Mouse (Mus musculus): ENCODE results near the gene Lrtm2.
"Not testable (repeated sequence)": the region's sequence is repeated elsewhere in the genome, so short reads cannot be mapped to it uniquely, and the experiment has no call there.

Gene Lrtm2

DNA sequence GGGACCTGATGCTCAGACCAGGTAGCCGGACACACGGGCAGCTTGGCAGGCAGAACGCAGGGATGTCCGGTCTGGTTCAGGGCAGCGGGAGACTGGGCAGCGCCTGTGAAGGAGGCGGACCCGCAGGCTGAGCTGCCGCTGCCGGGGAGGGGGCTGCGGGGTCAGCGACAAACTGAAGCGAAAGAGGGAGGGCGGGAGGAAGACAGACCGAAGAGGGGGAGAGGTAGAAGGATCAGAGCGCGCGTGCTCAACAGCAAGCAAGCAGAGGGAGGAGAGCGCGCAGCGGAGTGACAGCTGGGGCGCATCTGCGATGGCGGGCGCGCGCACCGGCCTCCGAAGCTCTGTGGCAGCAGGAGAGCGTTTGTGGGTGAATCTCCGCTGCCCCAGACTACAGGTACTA, at the start of gene Lrtm2:
Lrtm2 (minus strand) TSS at position 261 of the 400 bp plus-strand sequence.
- DNase-seq (ENCODE audit: low read depth, low spot score), result no peak

DNA sequence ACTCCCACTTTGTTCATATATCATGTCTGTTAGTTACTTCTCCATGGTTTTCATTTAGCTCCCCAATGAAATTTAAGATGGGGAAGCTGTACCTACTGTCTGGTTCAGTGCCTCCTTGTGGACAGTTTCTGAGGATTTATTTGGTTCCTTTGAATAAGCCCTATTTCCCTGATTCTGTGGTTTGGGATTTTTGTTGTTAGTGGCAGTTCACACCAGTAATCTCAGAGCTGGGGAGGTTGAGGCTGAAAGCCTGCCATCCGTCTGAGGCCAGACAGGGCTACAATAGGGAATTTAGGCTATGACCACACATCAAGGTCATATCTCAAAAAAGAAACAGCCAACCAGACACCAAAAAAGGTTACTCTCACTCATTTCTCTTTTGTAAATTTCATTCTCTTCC, 48.1 kb upstream of the Lrtm2 start:
- no peak for DNase-seq (ENCODE audit: low read depth, low spot score)

DNA sequence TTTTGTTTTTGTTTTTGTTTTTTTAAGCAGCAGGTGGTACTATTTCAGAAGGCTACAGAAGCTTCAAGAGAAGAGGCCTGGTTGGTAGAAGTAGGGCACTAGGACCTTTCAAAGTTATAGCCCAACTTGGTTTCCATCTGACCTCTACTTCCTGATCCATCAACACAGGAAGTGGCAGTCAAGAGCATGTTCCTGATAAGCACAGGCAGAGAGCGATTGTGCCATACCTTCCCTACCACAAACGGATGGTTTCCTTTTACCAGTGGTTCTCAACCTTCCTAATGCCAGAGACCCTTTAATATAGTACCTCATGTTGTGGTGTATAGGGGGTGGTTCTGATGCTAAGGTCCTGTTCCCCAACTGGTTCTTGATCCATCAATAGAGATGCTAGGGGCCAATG, 47.0 kb upstream of the Lrtm2 start:
- DNase-seq (ENCODE audit: low read depth, low spot score), result no peak

DNA sequence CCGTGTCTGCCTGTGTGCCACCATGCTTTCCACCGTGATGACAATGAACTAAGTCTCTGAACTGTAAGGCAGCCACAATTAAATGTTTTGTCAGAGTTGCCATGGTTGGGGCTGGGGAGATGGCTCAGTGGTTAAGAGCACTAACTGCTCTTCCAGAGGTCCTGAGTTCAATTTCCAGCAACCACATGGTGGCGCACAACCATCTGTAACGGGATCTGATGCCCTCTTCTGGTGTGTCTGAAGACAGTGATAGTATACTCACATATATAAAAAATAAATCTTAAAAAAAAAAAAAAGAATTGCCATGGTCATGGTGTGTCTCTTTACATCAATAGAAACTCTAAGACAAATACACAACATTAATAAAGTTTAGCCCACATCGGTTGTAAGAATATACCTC, 44.5 kb upstream of the Lrtm2 start:
- DNase-seq (ENCODE audit: low read depth, low spot score), result no peak

DNA sequence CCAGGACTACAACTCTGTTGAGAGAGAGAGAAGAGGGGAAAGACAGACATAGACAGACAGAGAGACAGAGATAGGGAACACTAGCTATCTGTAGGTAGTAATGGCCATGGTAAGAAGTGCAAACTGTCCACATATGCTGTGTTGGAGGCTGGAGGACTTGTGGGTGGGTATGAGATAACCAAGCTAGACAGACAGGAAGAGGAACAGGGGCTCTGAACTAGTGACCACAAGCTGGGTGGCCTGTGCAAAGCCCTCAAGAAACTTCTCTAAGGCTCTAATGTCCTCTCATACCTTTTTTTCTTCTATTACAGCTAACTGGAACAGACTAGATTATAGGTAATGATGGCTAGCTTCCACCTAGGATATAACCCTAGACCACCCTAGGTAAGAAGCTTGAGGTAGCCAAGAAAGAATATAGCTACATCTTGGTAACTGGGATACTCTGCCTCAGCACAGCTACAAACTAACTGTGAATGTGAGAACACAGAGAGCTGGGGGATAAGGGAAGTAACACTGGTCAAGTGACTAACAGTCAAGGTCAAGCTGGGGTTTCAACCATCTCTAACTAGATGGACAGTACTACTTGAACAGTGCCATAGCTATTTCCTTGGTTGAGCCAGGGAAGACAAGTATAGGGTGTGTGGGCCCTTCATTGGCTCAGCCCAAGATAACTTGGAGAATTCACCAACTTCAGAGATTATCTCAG, 42.6 kb upstream of the Lrtm2 start:
- DNase-seq (ENCODE audit: low read depth, low spot score), result no peak

DNA sequence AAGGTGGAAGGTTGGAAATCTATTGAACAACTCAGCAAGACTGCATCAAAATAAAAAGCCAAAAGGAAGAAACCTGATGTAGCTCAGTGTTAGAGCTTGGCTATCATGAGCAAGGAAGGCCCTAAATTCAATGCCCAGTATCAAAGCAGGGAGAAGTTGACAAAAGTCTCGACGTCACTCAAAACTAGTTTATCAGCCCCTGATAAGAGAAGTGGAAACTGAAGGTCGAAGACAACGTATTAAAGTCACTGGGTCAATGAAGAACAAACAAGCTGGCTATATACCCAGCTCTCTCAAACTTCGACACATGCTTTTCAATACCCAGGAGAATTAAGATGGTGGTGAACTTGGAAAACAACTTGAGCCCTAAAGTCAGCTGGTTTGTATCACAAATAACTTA, 41.7 kb upstream of the Lrtm2 start:
- DNase-seq (ENCODE audit: low read depth, low spot score), result no peak

DNA sequence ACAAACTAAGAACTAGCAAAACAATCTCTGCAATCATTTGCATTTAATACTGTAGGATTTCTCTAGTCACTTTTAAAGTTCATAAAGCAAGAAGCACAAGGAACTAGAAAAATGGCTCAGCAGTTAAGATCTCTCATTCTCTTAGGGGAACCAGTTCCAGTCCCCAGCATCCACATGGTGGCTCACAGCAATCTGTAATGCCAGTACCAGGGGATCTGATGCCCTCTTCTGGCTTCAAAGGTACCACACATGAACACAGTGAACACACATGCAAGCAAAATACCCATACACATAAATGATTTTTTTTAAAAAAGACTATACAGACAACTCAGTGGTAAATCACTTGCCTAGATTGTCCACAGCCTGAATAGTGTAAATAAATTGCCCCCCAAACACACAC, 41.1 kb upstream of the Lrtm2 start:
- no peak for DNase-seq (ENCODE audit: low read depth, low spot score)

DNA sequence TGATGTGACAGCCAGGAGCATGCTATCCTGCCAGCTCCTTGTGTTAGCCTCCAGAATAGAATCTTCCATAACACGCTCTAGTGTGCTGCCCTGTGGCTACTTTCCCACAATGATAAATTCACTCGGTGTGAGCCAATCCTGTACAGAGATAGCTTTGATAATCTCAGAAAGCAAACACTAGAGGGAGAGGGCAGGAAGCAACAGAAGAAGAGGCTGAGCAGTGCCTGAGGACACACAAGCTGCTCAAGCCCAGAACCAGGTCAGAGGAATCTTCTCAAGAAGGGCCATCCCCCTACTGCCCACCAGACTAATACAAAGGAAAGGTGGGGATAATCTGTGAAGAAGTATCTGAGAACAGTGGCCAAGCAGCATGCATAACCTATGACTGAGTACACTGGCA, 36.8 kb upstream of the Lrtm2 start:
- no peak for DNase-seq (ENCODE audit: low read depth, low spot score)

DNA sequence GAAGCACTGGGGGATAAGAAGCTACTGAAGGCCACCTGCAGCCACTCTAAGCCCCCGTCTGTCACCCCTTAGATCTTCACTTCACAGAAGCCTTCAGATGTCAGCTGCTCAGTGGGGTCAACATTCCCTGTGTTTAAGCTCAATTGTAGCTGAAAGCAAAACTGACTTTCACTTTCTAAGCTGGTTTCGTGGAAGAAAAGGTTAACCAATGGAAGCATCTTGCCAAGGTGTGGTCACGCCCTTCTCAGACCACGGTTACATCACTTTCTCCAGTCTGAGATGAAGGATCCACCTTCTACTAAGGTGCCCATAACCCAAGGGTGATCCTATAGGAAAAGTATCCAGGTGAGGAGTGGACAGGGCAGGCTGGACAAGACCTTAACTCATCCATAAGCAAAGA, 36.2 kb upstream of the Lrtm2 start:
- DNase-seq (ENCODE audit: low read depth, low spot score), result not testable (repeated sequence)

DNA sequence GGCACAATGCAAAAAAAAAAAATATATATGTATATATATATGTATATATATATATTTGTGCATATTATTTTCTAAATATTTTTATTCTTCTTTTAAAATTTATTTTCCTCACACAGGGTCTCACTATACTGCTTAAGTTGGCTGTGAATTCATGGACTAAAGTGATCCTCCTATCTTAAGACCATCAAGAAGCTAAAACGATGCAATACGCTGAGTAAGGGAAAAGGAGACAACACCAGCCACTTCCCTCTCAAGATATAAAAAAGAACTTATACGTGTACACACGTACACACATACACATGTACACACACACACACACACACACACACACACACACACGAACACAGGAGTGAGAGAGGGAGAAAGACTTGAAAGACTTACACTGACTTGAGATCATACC, 33.0 kb upstream of the Lrtm2 start:
- no peak for DNase-seq (ENCODE audit: low read depth, low spot score)

DNA sequence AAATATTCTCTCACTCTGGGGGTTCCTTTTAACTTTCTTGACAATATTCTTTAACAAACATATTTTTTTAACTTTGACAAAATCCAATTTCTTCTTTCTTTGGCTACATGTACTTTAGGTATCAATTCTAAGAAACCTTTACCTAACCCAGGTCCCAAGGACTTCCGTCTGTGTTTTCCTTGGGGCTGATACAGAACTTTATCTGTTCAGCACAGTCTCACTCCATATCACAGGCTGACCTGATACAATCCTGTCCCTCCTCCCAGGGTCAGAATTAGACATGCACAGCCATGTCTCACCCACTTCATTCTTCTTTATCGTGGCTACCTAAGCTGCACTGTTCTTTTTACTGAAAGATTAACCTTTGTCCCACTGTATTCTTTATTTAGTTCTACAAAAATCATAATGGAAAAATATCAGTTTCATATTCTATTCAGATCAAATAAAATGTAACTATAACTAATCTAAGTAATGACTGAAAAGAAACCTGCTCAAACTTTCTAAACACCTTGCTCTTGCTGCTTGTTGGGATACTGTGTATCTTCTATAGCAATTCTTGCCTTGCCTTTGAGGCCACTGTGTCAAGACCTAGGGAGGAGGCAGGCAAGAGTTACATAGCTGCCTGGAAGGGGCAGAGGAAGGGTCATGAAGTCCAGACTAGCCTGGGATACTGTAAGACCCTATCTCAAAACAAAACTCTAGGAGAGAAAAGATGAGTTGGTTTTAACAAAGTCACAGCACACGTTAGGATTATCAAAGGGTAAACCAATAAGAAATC, 30.5 kb upstream of the Lrtm2 start:
- DNase-seq (ENCODE audit: low read depth, low spot score), result no peak

DNA sequence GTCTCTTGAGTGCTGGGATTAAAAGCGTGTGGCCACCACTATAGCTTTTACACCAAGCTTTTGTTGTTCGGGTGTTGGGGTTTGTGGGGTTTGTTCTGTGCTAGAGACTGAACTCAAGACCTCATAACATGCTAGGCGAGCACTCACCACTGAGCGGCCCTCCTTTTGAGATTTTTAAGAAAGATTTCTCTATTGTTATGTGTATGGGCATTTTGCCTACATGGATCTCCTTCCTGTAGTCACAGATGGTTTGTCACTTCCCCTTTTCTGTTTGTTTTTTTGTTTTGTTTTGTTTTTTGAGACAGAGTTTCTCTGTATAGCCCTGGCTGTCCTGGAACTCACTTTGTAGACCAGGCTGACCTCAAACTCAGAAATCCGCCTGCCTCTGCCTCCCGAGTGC, 29.7 kb upstream of the Lrtm2 start:
- not testable (repeated sequence) for DNase-seq (ENCODE audit: low read depth, low spot score)

DNA sequence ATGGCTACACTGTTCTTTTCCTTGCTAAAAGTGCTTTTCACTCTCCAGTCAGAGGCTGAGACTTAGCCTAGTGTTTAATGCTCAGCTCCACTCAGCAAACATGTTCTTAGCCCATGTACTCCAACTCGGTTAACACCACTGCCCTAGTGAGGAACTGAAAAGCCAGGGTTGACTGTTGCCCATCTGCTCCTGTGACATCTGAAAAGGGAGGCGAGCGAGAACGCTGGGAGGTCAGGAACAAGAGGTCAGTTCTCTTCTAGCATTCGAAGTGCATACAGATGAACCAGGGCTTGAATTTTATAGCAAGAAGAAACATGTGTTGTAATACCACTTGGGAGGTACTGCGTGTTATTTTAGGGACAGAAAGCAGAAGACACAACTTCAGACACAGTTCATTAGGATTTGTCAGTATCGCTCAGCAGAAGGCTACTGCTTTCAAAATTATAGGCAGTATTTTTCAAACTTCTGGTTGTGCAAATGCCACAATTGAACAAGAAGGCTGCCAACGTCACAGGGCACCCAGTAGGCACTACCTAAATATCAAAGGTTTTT, 27.5 kb upstream of the Lrtm2 start:
- no peak for DNase-seq (ENCODE audit: low read depth, low spot score)

DNA sequence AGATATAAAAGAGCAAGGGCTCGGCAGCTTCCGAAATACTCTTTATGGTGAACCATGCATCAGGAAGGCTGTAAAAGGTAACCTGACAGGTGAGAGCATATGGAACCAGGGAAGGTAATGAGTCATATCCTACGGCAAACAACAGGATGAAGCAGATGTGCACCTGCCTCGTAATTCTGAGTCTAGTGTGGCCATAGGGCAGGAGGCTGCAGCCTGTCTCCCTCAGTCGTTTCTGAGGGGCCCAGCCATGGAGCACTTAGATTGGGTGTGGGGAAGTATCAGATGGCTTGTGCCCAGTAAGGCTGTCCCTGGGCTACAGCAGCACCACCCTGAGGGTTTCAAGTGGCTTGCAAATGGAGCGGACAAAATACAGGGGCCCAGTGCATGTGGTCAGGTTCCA, 21.9 kb upstream of the Lrtm2 start:
- no peak for DNase-seq (ENCODE audit: low read depth, low spot score)

DNA sequence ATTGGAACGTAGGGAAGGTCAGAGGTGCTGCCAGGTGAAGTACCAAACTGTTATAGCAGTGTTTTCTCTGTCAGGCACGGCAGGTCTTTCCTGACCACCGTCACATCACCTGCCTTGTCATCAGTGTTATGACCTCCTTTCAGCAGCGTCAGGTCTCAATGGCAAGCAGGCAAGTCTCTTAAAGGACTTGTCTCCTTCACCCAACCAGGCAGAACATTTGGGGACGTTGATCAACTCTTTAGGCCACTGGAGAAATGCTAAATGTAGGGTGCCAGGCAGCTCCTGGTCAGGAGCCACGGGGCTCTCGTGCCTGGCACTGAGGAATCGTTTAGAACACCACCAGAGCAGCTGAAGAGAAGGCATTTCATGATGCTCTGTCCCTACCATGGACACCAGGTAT, 21.1 kb upstream of the Lrtm2 start:
- no peak for DNase-seq (ENCODE audit: low read depth, low spot score)

DNA sequence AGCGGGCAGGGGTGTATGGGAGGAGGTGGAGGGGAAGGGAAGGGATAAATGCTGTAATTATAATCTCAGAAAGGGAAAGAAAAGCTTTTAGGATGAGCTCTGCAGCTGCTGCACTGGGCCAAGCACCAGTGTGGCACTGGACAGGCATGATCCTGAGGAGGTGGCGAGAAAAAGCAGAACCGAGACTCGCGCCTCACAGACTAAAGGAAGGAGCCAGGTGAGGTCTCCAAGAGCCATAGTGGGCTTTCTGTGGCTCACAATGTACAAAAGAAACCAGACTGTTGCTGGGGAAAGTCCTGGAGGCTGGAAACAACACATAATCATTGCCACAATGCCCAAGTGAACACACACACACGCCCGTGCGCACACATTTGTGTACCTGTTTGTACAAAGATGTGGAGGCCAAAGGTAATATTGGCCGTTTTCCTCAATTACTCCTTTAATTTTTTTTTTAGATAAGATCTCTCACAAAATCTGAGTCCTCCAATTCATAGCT, 20.2 kb upstream of the Lrtm2 start:
- no peak for DNase-seq (ENCODE audit: low read depth, low spot score)

DNA sequence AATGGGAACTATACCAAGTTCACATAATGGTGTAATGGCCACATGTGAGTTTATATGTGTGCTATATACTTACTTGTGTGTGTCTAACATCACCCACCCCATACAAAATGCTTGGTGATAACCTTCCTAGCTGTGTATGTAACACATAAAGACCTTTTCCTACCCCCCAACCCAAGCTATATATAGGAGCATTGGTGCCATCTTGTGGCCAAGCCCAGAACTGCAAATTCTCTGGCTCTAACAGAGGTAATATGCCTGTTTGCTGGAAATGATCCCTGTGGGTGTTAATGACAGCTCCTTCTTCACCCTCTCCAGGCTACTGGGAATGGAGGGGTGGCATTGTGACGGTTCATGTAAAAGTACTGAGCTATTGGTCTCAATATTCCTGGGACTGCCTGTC, 17.7 kb upstream of the Lrtm2 start:
- DNase-seq (ENCODE audit: low read depth, low spot score), result peak; percentile 62

DNA sequence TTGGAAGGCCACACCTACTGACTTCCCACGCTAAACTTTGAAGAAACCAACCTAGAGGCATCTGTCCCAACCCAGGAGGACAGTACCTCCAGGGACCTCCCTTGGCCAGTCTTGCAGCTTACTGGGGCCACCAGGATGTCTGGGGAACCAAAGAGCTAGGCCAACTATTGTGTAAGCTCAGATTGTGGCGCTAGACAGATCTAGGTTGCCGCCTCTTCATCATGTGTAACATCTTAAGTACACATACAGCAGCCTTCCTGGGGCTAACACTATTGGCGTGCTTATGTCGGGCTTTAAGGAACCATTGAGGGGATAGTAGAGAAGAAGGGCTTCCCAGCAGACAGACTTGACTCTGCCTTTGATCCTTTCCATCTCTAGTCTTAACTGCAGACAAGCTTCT, 17.2 kb upstream of the Lrtm2 start:
- no peak for DNase-seq (ENCODE audit: low read depth, low spot score)

DNA sequence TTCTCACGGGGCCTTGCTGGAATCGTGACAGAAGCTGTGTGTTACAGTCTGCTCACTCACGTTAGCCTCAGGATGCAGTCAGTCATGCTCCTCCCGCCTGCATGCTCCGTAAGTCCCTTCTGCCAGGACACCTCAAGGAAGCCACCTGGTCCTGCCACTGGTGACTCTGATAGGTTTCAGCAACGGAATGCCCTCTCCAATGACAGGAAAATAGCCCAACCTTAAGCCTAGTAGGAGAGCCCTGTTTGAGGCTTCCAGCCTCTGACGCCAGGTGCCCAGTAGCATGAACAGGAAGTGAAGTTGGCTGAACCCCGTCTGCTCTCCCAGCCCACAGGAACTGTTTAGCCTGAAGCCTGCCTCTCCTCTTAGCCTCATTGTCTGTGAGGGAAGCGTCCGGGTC, 15.7 kb upstream of the Lrtm2 start:
- DNase-seq (ENCODE audit: low read depth, low spot score), result no peak

DNA sequence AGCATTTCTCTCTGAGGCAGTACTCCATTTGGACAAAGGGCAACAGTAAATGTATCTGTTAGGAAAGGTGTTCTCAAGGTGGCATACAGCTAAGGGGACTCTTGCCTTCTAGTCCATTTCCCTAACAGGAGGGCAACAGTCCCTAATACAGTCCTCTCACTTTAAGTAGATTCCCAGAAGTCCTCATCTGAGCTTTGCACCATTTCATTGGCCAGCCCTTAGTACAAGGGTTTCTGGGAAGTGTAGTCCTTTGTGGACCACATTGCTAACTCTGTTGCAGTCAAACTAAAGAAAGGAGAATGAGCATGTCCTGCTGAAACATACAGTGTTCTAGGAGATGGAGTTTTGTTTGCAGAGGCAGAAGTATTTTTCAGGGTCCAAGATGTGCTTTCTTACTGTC, 10.8 kb upstream of the Lrtm2 start:
- DNase-seq (ENCODE audit: low read depth, low spot score), result no peak

DNA sequence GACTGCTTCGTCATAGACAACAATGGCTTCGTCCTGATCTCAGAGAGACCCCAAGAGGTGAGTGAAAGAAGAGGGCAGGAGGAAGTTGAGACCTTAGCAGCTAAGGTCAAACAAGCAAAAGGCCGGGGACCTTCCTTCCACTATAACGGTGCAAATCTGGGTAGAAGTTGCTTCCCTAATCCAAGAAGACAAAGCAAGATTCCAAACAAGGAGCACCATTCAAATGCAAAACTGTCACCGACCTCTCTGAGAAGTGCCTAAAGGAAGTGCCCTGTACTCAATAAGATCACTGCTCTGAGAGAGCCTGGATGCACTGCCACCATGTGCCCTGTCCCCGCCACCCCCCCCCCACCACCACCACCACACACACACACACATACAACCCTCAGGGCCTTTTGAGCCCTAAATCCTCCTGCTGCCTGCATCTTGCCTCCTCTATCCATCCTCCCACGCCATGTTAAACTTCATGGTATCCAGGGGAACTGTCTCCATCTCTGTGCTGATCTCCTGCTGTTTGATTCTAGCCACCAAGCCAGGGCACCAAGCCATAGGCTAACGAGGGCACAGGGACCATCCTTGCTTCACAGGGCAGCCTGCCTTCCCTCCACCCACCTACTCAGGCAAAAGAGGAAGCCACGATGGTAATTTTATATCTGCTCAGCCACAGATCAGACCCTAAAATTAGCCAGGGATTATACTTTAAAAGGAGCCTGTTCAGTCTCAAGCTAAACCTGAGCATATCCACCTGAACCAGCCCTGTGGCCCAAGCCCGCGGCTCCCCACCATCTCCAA, 7.8 kb upstream of the Lrtm2 start:
- no peak for DNase-seq (ENCODE audit: low read depth, low spot score)

DNA sequence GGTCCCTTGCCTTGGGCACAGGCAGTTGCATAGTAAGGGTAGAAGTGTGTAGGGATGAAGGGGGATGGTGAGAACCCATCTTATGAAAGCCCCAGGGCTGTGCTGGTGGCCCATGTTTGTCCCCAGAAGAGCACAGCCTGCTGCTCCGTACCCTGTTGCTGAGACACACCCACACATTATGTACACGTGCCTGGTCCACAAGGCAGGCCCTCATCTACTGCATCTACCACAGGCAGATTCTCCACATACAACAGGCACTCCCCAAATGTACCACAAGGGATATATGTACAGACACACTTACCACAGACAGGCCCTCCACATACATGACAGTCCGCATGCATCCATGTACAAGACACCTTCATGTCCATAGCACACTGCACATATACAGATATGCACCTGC, 6.7 kb upstream of the Lrtm2 start:
- DNase-seq (ENCODE audit: low read depth, low spot score), result no peak
